Mouse (Mus musculus) lung, postnatal 0 days (tissue): ENCODE measurements around the gene Lamtor2.

ENCODE experiments used
- CTCF ChIP-seq: IDR thresholded peaks from 2 replicates; pipeline ENCODE4 v1.5.1; 2016; ENCODE audit warnings: antibody characterized with exemption, mild to moderate bottlenecking
- EP300 ChIP-seq: IDR thresholded peaks from 2 replicates; pipeline ENCODE4 v1.6.1; 2016; ENCODE audit warnings: antibody characterized with exemption, mild to moderate bottlenecking, control low read depth

DNA sequence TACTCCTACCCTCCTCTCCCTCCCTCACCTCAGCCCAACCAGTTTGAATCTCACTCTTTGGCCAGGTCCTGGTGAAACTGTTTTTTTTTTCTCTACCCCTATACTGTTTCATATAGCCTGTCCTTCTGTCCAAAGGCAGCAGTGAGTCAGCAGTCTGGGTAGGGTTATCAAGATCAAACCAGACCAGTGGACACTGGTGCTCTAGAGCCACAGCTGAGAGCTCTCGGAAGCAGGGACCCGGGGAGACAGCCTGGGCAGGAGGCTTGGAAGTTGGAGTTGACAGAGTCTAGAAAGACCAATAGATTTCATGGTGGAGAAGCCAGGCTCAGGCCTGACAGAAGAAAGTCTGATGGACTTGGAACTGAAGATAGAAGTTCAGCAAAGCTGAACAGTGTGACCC, 15.7 kb upstream of the Lamtor2 start:
- no peak for TF ChIP-seq CTCF
- TF ChIP-seq EP300: no peak
